Mouse (Mus musculus) heart, embryonic 14.5 days (tissue): ENCODE measurements around the gene Ddit4. TPM values are rescaled to one million over a fixed set of nuclear protein-coding genes. Genes with fewer than 3 reads are reported as not detected.
A peak's percentile ranks its signal among the peaks of the same experiment; 100 is the strongest.

Experiments used
- ATAC-seq: fragments of 200-750 bp; cut with Nextera tagmentation; 2 replicates; pipeline ENCODE4 v1.8.0; 2017; ENCODE audit warnings: low read depth, moderate TSS enrichment; ENCODE audit not compliant: insufficient number of reproducible peaks, insufficient read depth, low FRiP score
- H3K27ac ChIP-seq, 2 experiments: fragments of 200-500 bp in 1 of 2; fragments of 300-500 bp in 1 of 2; sonication (generic) in 1 of 2; replicated peaks in 1 of 2; 2 replicates each; pipeline ENCODE4 v1.5.1; 2012 to 2014; ENCODE audit warnings: low read depth in 2 of 2, low read length in 2 of 2, control low read depth in 1 of 2, mild to moderate bottlenecking in 1 of 2, mixed read lengths in 1 of 2; ENCODE audit not compliant: control insufficient read depth in 1 of 2, insufficient read depth in 1 of 2
- H3K27me3 ChIP-seq: fragments of 300-500 bp; sonication (generic); 2 replicates; pipeline ENCODE4 v1.6.1; 2014; ENCODE audit warnings: mild to moderate bottlenecking, low read length, control low read depth; ENCODE audit not compliant: control insufficient read depth, insufficient read depth
- H3K36me3 ChIP-seq: fragments of 300-500 bp; sonication (generic); 2 replicates; pipeline ENCODE4 v1.6.1; 2014; ENCODE audit warnings: mild to moderate bottlenecking, control low read depth, low read length, mixed read lengths; ENCODE audit not compliant: control insufficient read depth, insufficient read depth
- H3K4me1 ChIP-seq, 2 experiments: fragments of 200-500 bp in 1 of 2; fragments of 300-500 bp in 1 of 2; sonication (generic) in 1 of 2; 2 replicates each; pipeline ENCODE4 v1.6.1; 2012 to 2014; ENCODE audit warnings: low read length in 2 of 2, control low read depth in 1 of 2, mixed read lengths in 1 of 2; ENCODE audit not compliant: control insufficient read depth in 2 of 2, insufficient read depth in 2 of 2
- H3K4me2 ChIP-seq: fragments of 300-500 bp; sonication (generic); 2 replicates; pipeline ENCODE4 v1.6.1; 2014; ENCODE audit warnings: mild to moderate bottlenecking, low read length
- H3K4me3 ChIP-seq, 2 experiments: fragments of 200-500 bp in 1 of 2; fragments of 300-500 bp in 1 of 2; sonication (generic) in 1 of 2; 2 replicates each; pipeline ENCODE4 v1.5.1; 2012 to 2014; ENCODE audit warnings: low read length in 2 of 2, mild to moderate bottlenecking in 2 of 2, control low read depth in 1 of 2, low read depth in 1 of 2, moderate library complexity in 1 of 2; ENCODE audit not compliant: control insufficient read depth in 1 of 2, insufficient read depth in 1 of 2
- H3K9ac ChIP-seq: fragments of 300-500 bp; sonication (generic); 2 replicates; pipeline ENCODE4 v1.6.1; 2014; ENCODE audit warnings: mild to moderate bottlenecking, low read length
- H3K9me3 ChIP-seq: fragments of 300-500 bp; sonication (generic); 2 replicates; pipeline ENCODE4 v1.6.1; 2016; ENCODE audit warnings: low read length, control low read depth; ENCODE audit not compliant: control insufficient read depth
- WGBS: fragments of 180-500 bp; shearing (Covaris S2); extraction: QIAGEN DNeasy Blood & Tissue Kit; methylation state at CpG from one replicate; pipeline ENCODE4 v1.1.7; 2014; 5-methylcytosine and 5-hydroxymethylcytosine counted together
- polyA plus RNA-seq: library from polyadenylated mRNA; unstranded; fragments of >200 nt; fragmentation: Nextera tagmentation; extraction: Ambion mirVana; gene quantifications from 2 replicates; pipeline ENCODE4 v1.2.1, GENCODE M21; 2014

The Ddit4 gene
- polyA plus RNA-seq, 1 experiment from 2014 or later, result 2.4 TPM

DNA sequence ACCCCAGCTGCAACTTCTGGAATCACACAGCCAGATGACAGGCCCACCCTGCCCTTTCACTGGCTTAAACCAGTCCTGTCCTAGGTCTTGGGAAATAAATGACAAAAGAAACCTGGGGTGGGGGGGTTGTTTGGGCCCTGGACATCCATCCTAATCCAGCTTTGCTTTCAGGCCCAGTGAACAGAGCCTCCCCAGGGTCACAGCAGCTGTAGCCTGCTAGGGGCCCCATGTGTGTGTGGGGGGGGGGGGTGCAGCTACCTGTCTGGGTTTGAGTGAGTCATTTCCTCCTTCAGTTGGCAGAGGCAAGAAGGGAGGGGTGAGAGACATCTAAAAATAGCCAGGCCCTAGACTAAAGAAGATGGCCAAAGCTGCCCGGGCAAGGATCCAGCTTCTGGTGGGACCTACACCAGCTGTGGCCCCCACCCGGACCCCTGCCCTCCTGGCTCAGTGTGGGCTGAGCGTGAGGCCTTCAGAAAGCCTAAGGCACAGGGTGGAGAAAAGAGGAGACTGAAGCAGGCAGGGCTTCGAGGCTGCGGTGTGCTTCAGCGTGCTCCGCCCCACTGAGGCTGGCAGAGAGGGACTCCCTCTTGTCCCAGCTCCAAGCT, 43.8 kb downstream of the Ddit4 start:
- Histone ChIP-seq H3K27me3 (no peaks in the 10 kb centered on the region), H3K4me1 (peaks cover 38 to 56% of the 10 kb centered on the region in 2 experiments), H3K27ac (peak overlapping the region; percentile 88 to 93), H3K9me3 (no peaks in the 10 kb centered on the region), H3K4me2 (peak overlapping the region; percentile 31; the same call in 1 of the 2 replicates), H3K9ac (peak overlapping the region; percentile 59), H3K36me3 (no peaks in the 10 kb centered on the region), H3K4me3 (no peak overlapping the region)
- 22% methylated on average over 7 of the region's 7 CpGs for WGBS
- ATAC-seq, result peak; percentile 69

DNA sequence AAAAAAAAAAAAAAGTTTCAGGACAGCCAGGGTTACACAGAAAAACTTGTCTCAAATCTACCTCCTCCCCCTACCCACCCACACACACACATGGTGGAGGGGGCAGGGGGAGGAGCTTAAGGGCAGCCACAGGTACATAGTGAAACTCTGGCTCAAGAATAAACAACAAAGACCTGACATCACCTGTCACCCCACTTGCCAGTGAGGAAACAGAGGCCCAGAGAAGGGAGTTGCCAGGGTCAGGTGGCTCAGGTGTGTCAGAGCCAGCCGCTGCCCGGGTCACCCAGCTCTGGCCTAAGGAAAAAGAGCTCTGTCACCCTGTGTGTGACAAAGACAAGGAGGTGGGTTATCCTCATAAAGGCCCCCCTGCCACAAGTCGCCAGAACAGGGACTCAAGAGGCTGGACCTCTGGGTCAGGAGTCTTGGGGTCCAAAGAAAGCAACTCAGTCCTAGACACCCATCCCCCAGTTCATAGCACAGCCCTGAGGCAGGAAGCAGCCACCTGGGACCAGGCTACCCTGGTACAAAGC, 44.5 kb downstream of the Ddit4 start:
- Histone ChIP-seq H3K9me3 (no peaks in the 10 kb centered on the region), H3K9ac (peak overlapping the region; percentile 59), H3K4me2 (0 out of 2 replicates have a peak overlapping the region, but pooled peaks have one; percentile 31), H3K36me3 (no peaks in the 10 kb centered on the region), H3K27ac (peak overlapping the region; percentile 60 to 93), H3K4me3 (no peak overlapping the region), H3K4me1 (peaks cover 42 to 62% of the 10 kb centered on the region in 2 experiments), H3K27me3 (no peaks in the 10 kb centered on the region)
- WGBS, result 66% methylated on average over 3 of the region's 3 CpGs
- 0 out of 2 replicates have a peak, but pooled peaks have one; percentile 49 for ATAC-seq

DNA sequence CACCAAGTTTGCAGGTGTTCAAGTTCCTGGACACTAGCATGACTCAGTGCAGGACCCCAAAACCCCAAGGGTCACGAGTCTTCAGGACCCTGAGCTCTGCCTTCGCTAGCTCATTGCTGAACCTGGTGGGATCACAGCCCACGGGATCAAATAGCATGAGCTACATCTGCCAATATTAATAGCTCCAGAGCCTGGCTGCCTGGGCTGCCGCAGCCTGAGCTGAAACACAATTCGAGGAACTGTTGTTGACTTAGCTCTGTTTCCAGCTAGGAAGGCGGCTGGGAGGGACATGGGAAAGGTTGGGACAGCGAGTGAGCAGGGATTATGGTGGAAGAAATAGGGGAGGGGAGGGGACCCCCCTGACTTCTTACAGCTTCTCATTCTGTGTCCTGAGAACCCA, 48.5 kb downstream of the Ddit4 start:
- H3K27me3 ChIP-seq, result no peaks in the 10 kb centered on the region
- peaks cover 5% of the 10 kb centered on the region for H3K36me3 ChIP-seq
- H3K9me3 ChIP-seq, result no peaks in the 10 kb centered on the region
- H3K9ac ChIP-seq, result peak overlapping the region; percentile 5; the same call in 1 of the 2 replicates
- no peak for ATAC-seq
- no peak overlapping the region for H3K4me2 ChIP-seq
- no peak overlapping the region; a peak in 1 of 4 replicates for H3K27ac ChIP-seq
- H3K4me3 ChIP-seq, result no peak overlapping the region
- H3K4me1 ChIP-seq, result peaks cover 47 to 67% of the 10 kb centered on the region in 2 experiments
- 53% methylated on average over 7 of the region's 7 CpGs for whole genome bisulfite sequencing

DNA sequence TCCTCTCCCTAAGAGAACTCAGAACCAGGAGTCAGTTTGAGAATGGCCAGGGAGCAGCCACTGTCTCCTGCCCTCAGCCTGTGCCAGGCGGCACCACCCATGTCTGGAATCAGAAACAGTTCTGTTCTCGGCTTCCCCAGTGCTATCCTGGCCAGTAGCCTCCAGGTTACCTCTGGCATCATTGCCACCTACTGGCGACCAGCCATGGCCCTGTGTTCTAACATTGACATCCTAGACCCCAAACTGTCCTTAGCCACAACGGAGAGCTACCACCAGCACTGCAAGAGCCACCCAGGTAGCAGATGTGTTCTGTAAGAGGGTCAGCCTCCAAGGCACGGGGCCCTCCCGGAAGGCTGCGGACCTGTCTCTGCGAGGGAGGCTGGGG, 49.0 kb downstream of the Ddit4 start:
- Histone ChIP-seq H3K36me3 (peaks cover 10% of the 10 kb centered on the region), H3K27ac (no peak overlapping the region), H3K4me2 (no peak overlapping the region), H3K4me1 (peaks cover 43 to 64% of the 10 kb centered on the region in 2 experiments), H3K27me3 (no peaks in the 10 kb centered on the region), H3K9me3 (no peaks in the 10 kb centered on the region), H3K9ac (0 out of 2 replicates have a peak overlapping the region, but pooled peaks have one; percentile 34), H3K4me3 (no peak overlapping the region)
- 68% methylated on average over 8 of the region's 8 CpGs for WGBS
- ATAC-seq, result no peak

DNA sequence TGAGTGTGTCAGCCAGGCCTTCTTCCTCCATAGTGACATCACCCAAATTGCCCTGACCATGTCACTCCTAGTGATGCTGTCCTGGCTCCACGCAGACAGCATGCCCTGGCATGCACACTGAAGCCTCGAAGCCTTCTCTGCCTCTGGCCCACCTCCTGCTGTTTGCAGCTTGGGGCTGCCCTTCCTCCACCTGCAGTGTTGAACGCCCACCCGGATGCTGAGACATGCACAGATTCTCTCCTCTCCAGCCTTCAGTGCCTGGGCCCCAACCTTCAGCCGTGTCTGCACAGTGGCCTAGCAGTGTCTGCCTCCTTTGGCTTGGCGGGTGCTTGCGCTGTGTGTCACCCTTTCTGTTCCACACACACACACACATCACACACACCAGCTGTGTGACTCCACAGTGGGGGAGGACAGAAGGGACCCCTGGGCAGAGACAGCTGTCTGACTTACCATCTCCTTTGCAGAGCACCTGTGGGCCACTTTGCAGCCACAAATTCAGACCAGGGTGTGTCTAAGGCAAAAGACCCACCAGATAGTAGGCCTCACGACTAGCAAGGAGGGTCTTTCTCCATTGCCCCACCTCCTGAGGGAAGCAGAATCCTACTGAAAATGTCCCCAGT, 49.5 kb downstream of the Ddit4 start:
- H3K4me1 ChIP-seq, result peaks cover 39 to 59% of the 10 kb centered on the region in 2 experiments
- H3K4me2 ChIP-seq, result no peak overlapping the region
- H3K36me3 ChIP-seq, result peaks cover 16% of the 10 kb centered on the region

DNA sequence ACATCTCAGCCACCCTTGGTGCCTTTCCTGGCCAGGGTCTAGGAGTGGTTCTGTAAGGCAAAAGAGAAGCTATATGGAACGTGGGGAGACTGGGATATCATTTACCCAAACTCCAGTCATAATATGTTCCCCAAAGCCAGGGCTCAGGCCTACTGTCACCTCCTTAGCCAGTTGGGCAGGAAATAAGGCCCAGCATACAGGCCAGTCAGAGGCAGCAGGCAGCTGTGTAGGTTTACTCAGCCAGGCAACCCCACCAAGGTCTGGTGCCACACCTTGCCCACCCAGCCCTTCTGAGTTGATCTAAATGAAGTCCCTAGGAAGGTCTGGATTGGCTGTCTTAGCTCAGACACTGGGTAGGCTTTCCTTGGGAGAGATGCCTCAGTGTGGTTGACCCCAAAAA, 50.2 kb downstream of the Ddit4 start:
- peak overlapping the region; percentile 46; the same call in 1 of the 2 replicates for H3K9ac ChIP-seq
- 75% methylated on average over 1 of the region's 1 CpGs for WGBS

More for the DNA sequence above, 49.5 kb downstream of the Ddit4 start:
- no peaks in the 10 kb centered on the region for H3K27me3 ChIP-seq
- H3K4me3 ChIP-seq, result no peak overlapping the region
- peak overlapping the region in 1 of 2 experiments; percentile 97; a peak in 1 of 4 replicates for H3K27ac ChIP-seq
- ATAC-seq, result no peak
- no peaks in the 10 kb centered on the region for H3K9me3 ChIP-seq
- whole genome bisulfite sequencing, result 71% methylated on average over 8 of the region's 8 CpGs
- 0 out of 2 replicates have a peak overlapping the region, but pooled peaks have one; percentile 34 for H3K9ac ChIP-seq

DNA sequence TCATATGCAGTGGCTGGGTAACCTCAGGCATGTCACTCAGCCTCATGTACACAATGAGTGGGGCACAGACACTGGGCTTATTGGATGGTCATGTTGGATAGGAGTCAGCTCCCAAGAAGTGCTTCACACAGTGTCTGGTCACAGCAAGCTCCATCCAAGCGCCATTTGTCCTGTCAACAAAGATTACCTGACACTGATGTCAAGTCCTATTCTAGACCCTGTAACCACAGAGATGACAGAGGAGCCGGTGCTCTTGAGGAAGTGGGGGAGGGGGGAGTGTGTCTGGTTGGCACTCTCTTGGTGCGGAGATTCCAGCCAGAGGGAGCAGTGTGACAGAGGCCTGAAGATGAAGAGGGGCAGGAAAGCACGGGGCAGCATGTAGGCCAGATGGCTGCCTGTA, 50.7 kb downstream of the Ddit4 start:
- H3K9me3 ChIP-seq, result no peaks in the 10 kb centered on the region
- H3K9ac ChIP-seq, result 0 out of 2 replicates have a peak overlapping the region, but pooled peaks have one; percentile 4

More for the DNA sequence above, 50.2 kb downstream of the Ddit4 start:
- Histone ChIP-seq H3K4me1 (peaks cover 37 to 57% of the 10 kb centered on the region in 2 experiments), H3K9me3 (no peaks in the 10 kb centered on the region), H3K27ac (peak overlapping the region; percentile 83 to 97; a peak in 3 of 4 replicates), H3K27me3 (no peaks in the 10 kb centered on the region), H3K4me3 (no peak overlapping the region), H3K4me2 (no peak overlapping the region), H3K36me3 (peaks cover 21% of the 10 kb centered on the region)
- ATAC-seq, result no peak

More for the DNA sequence above, 50.7 kb downstream of the Ddit4 start:
- Histone ChIP-seq H3K27ac (peak overlapping the region; percentile 83 to 97), H3K27me3 (no peaks in the 10 kb centered on the region), H3K4me2 (0 out of 2 replicates have a peak overlapping the region, but pooled peaks have one; percentile 51), H3K4me3 (no peak overlapping the region), H3K36me3 (peaks cover 26% of the 10 kb centered on the region), H3K4me1 (peaks cover 37 to 57% of the 10 kb centered on the region in 2 experiments)
- 25% methylated on average over 4 of the region's 4 CpGs for WGBS
- ATAC-seq, result peak; percentile 22; the same call in 1 of the 2 replicates
